Mouse (Mus musculus) cerebellum, postnatal 25 days (tissue): ENCODE results near the gene Abca2.

Source experiments
- DNase-seq, 2 experiments: peaks; one replicate each; pipeline ENCODE4 v3.0.0; 2021; ENCODE audit warnings: mixed read lengths in 2 of 2

Gene Abca2

DNA sequence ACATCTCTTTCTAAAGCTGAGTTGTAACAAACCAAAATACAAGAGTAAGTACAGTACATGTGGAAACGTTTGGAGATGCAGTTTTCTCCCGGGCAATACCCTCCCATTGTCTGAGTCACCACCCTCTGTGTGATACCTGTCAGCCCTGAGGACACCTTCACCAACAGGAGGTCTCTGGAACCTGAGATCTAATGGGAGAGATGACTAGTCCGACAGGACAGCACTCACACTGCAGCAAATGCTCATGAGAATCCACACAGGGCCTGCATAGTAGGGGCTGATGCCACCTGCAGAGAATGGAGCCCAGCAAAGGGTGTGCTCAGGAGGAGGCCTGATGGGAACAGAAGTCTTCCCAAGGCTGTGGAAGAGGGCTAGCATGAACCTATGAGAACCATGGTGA, 32.9 kb downstream of the Abca2 start:
- no peak for DNase-seq

DNA sequence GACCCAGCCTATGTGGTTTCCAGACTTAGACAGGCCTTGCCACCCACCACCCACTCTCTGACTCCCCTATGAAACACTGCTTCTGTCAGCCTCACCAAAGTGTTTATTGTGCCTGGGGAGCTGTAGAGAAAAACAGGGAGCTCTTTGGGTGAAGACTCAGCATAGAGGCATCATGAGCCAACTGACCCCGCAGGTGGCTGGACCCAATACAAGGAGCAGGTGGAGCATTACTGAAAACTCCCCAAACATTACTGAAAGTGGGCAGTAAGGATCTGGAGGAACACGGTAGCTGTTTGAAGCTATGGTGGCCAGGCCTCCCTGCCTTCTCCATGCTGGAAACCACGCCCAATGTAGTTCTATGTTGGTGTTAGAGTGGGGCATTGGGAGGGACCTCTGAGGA, 35.1 kb downstream of the Abca2 start:
- peak; percentile 74 for DNase-seq

DNA sequence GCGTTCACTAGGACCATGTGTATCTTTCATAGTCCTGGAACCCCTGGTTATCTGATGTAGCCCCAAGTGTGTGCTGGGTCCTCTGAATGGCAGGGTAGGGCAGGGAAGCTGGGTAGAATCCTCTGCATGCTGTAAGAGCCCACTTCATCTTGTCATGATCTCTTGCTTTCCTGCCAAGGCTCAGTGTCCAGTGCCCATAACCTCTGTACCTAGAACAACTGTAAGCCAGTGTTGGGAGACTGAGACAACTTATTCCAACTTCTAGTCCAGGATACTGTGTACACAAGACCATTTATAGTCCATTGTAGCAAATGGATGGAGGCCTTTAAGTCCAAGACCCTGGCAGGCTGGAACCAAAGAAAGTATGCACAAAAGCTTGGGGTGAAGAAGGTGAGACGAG, 36.8 kb downstream of the Abca2 start:
- DNase-seq, result no peak

DNA sequence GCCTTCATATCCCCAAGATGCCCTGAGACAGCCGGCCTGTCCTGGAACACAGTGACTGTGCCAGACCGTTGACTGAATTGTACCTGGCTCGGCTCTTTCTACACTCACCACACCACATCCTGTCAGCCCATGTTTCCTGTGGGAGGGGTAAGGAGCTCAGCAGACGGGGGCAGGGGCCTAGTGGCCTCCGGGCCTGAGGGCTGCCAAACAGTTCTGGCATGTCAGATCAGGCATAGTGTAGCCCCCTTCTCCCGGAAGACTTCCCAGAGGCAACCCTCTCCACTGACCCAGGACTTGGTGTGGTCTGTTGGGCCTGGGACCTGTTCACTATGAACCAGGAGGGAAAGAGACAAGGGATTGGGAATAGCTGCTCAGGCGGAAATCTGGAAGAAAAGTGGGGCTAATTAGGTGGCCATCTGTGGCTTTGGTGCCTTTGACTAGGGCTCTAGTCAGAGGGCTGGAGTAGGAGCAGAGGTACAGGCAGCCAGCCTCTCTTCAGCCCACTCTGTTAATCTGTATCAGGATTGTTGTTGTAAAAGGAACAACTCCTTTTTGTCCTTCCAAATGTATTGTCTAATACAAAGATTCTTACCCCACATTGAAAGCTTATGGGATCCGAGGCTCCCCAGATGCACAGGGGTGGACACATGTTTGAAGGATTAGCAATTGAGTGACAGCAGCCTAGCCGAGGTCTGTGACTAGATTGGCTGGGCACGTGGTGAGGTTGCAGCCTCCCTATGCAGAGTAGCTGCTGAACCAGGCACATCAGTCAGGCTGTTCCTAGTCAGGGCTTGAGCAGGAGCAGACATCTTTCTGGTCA, 37.5 kb downstream of the Abca2 start:
- peak; percentile 47 to 53 for DNase-seq

DNA sequence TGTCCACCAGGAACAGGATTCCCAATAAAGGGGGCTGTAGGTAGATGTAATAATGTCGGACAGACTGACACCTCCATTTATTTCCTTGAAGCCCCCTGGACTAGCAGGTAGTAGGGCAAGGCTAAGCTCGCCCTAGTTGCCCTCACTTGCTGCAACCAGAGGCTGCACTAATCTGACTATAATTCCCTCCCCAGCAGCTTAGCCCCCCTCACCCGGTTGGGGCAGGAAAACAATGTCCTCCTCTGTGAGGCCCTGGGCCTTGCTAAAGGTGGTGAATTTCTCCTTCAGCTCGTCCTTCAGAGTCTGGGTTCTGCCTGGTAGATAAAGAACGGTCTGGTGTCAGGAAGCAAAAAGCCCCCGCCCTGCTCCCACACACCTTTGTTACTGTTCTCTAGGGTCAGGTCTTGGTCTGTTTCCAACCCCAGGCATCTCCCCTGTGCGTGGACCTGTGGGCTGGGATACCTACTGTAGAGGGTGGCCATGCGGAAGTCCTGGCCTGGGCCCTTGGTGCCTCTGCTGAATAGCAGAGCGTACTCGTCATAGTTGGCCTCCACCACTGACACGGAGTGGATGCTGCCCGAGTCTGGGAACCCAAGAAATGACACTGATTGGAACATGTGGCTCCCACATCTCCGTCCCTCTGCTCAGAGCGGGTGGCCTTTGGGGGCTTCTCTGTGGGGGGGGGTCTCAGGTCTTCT, 39.3 kb downstream of the Abca2 start:
- peak in 1 of 2 experiments; percentile 27 for DNase-seq

DNA sequence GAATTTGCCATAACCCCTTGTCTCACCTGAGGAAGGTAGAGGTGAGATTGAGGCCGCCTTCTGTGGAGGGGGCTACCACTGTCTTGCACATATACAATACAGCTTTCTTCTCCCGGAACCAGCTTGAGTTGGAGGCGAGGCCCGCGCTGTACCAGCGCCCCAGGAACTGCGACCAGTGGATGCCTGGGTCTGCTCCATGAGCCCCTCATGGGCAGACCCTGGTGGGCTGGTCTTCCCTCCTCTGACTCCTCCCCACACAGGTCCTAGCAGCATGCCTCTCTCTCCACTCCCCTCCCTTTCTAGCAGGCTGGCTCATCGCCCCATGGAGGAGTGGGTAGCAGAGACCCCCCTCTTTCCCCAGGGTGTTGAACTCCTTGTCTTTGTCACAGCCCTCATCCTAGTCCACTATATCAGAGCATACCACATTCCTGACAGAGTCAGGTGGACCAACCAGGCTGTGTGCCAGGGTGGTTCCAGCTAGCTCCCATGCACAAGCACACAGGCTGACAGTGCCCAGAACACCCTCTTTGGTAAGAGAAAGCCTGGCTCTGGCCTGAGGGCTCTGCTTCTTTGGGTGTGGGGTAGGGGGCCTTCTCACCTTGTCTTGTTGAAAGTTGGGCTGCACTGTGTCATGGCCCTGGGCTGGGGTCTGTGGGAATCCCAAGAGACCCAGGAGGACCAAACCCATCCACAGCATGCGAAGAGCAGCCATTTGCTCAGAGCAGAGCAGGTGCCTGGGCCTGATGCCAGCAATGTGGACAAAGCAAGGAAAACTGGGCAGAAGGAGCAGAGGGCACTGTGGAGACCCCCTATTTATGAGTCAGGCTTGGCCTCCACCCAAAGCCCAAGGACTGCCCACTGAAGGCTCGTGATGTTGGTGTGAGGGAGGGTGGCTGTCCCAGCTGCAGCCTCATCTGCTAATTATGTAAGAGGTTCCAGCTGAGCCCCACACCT, 40.7 kb downstream of the Abca2 start:
- DNase-seq, result peak; percentile 76 to 83

DNA sequence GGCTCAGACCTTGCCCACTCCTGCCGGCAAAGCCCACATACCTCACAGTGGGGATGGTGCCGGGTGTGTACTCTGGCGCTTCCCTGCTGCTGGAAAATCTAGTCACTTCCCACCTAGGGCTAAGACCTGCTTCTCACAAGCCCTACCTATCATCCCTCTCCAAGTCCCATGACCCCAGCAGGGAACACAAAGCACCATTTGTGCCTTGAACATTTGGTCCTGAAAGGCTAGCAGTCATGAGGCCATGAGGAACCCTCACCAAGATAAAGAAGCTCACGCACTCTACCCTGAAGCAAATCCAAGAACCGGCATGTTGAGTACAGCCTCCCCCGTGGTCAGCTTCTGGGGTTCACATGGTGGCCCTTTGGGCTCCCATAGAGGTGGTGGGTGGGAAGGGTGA, 41.5 kb downstream of the Abca2 start, which contains the start of gene Ptgds:
TSS of gene Ptgds (minus strand) at position 78 of the 400 bp plus-strand sequence.
- peak in 1 of 2 experiments; percentile 33 for DNase-seq

DNA sequence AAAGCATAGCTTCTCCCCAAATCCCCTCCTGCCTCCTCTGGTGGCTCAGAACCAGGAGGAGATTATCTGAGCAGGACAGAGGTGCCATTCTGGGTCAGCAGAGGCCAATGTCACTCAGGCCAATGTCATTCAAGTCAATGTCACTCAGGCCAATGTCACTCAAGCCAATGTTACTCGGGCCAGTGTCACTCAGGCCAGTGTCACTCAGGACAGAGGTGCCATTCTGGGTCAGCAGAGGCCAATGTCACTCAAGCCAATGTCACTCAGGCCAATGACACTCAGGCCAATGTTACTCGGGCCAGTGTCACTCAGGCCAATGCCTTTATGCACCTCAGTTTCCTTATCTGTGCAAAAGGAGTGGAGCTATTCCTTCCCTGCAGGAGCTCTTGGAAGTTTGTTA, 44.0 kb downstream of the Abca2 start:
- DNase-seq, result no peak

DNA sequence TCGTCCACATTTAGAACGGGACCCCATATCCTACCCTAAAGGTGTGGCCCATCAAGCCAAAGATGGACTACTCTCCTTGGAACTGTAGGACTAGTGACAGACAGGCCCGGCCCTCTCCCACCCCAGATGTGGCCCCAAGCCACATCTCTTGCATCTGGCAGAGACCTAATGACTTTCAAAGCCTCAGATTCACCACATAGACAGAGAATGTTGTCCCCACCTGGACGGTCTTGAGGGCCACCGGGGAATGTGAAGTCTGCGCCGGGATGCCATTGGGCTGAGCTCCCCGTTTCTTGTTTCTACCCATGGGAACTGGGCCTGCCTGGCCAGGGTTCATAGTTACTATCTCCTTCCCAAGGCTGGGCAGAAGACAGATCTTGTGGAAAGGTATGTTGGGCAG, 49.0 kb downstream of the Abca2 start:
- DNase-seq, result peak in 1 of 2 experiments; percentile 27

DNA sequence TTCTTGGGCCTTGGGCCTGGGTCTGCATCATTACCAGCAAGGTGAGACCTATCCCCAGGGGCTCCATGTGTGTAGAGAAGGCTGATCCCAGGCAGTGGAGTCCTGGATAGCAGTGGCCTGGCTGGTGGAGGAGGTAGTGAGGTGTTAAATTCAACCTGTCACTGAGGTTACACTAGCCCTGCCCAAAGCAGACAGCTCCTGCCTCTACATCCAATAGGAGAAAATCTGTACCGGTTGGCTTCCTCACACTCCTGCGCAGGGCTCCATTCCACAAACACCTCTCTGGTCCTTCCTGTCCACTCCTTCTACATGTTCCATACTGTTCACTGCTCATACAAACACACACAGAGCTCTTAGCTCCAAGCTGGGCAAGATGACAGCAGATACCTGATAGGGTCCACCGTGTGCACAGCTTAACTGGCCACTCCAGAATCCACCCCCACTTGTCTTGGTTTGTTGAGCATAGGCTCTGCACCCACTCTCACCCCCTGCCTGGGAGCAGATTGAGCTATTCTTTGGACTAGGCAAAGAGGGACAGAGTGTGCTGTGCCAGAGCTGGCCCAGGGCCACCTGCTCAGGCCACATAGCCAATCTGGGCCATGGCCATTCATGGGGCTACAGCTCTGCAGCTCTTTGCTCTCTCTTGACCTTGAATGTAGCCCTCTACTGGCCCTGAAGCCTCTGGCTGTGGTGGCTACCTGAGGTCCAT, 49.6 kb downstream of the Abca2 start:
- DNase-seq, result peak; percentile 97 to 98

DNA sequence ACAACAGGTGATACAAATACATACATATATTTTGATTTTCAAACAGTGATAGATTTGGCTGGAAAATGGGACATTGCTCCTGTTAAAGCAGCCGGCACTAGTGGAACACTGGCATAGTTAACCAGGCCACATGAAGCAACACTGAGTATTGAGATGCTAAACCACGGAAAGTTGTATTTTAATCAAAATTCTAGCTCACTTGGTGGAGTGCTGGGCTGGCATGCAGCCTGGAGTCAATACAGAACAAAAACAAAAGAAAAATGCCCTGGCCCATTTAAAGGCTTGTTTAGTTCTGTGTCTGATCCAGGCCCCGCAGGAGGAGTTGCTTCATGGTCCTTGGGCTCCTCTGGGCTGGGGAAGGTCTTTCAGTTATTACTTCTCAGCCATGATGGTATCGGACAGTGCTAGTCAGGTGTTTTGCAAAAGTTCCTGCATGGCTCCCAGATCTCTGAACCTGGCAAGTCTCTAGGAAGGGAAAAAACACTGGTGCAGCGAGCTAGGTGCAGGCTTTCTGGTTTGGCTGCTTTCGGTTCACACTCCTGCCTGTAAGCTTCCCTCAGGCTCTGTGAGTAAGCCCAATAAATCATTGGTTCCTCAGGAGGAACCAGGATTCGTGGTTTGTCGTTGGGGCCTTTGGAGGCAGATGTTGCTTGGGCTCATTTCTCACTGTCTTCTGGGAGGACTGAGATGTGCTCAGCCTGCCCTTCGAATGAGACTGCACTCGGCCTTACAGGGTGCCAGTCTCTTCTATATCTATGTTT, 51.2 kb downstream of the Abca2 start:
- DNase-seq, result peak in 1 of 2 experiments; percentile 28

DNA sequence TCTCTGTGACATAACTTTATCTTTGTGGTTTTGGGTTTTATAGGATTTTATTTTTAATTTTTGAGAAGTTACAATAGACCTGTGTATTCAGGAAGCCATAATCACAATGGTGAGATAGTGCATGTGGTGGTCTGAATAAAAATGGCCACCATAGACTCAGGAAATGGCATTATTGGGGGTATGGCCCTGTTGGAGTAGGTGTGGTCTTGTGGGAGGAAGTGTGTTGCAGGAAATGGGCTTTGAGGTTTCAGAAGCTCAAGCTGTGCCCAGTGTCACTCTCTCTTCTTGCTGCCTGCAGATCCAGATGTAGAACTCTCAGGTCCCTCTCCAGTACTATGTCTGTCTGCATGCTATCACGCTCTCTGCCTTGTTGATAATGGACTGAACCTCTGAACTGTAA, 52.0 kb downstream of the Abca2 start:
- DNase-seq, result no peak

DNA sequence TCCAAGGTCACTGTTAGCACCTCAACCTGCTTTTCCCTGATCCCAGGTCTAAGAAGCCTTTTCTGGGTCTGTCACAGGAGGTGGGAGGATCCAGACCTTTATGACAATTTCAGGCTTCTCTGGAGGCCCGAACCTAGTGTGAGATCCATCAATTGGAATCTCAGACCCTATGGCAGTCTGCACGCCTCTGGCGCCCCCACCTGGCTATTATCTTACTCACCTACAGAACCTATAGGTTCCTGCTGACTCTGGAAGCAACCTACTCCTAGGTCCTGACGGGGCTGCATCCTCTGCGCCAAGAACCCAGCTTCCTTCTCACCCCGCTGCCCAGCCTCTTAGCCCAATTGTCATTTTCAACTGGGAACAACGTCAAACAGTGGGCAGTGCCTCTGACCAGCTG, 54.5 kb downstream of the Abca2 start:
- DNase-seq, result peak; percentile 69 to 82

DNA sequence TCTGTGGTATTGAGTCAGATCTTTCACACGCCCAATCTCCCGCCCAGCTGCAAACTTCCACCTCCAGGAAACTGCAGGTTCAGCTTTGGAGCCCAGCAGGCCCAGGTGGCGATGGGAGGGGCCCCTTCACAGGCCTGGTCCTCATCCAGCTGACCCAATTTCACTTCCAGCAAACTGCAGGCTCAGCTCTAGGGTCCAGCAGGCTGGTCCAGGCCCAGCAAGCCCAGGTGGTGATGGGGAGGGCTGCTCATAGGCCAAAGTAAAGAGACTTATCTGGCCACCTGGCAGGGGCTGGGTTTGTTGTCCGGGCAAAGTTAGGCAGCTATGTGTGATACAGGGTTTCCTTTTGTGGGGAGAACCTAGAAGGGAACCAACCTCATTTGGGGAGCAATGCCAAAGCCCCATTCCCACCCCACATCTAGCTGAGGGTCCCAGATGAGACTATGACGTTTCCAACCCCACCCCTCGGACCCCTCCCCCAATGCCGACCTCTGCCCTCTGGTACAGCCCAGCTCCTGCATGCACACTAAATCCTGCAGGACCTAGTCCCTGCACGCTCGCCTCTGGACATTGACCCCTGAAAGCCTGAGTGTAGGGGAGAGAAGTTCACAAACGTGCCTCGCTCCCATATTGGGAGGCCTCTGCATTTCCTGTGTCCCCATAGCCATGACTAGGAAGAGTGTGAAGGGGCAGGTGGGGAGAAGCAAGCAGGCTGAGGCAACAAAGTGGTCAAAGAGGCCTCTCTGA, 56.6 kb downstream of the Abca2 start:
- DNase-seq, result peak; percentile 96 to 97

DNA sequence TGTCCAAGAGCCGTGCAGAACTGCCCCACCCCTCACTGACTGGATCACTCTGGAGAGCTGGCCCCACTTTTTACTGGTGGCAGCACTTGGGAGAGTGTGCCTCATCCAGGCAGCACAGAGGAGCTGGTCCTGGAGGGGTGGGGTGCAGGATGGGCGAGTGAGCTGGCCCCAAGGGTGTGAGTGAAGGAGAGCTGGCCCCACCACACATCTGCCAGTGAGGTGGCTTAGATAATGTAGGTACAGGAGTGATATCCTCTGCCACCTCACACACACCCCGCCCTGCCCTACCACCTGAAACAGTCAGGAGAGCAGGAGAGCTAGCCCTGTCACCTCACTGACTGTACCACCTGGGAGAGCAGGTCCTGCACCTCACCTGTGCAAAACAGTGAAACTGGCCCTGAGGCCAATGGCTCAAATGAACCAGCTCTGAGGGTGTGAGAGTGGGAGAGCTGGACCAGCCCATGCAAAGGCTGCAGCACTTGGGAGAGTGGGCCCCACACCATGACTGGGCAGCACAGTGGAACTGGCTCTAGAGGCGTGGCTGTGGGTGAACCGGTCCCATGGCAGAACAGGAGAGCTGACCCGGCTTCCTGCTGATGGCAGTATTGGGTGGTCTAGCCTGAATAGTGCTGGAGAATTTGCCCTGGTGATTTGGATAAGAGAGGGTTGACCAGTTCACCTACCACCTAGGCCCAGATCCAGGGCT, 59.6 kb downstream of the Abca2 start:
- DNase-seq, result no peak

DNA sequence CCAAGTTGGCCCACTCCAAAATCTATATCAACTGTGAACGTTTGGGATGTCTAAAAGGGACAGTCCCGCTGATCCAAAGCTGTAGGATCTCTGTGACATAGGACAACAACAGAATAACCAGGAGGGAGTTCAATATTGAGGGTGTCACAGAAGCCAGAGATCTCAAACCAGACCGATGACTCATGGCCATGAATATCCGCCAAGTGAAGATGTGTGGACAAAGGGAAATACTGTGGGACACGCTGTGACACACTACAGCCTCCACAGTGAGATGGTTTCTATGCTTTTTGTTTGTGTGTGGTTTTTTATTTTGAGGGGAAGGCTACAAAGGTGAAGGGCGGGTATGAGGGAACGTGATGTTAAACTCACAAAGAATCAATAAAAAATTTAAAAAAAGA, 60.2 kb downstream of the Abca2 start:
- peak; percentile 64 to 75 for DNase-seq

DNA sequence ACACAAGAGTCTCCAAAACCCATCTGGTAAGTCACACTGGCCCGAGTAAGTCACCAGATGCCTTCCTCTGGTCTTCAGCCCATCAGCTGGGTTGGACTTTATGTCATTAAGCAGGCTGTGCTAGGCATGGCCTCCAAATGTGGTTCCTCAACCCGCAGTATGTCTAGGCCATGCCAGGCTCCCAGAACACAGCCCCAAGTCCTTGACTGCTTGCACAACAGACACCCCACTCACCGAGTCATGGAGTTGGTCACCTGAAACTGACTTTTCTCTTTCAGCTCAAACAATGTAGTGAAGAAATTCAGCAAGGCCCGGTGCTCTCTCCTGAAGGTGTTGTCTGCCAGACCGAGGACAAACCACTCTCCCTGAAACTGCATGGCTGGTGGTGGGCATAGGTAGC, 64.5 kb downstream of the Abca2 start:
- DNase-seq, result peak in 1 of 2 experiments; percentile 24

DNA sequence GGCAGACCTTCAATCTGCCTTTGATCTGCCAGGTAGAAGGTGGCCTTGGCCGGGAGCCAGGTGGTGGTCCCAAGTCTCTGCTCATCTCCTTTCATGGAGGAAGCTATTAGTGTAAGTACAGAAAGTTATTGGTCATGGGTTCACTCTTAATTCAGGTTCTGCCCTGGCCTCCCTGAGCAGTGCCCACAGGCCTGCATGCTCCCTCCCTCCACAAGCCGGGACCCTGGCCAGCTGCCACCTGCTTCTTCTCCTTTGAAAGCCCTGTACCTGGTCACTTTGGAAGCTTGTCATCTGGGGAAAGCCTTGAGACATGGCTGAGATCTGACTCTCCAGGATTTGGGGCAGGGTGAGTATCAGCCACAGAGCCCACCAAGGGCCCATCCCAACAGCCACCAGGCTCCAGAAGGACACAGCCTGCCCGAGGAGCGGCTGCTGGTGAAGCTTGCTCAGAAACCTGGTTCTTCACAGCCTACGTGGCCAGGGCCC, 65.0 kb downstream of the Abca2 start, which contains the start of gene Lcn12:
TSS of gene Lcn12 (minus strand) at position 436 of the 486 bp plus-strand sequence.
- peak; percentile 85 to 92 for DNase-seq

DNA sequence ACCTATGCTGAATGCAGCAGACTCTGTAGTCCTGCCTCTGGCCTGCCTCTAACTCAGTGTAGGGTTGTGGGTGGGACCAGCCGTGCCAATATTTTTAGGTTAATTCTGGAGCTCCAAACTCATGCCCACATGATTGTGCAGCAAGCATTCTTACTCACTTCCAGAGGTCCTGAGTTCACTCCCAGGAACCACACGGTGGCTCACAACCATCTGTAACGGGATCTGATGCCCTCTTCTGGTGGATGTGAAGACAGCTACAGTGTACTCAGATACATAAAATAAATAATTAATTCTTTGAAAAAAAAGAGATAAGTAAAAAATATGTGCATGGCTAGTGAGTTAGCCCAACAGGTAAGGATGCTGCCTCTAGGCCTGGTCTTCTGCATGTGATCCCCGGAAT, 68.0 kb downstream of the Abca2 start:
- DNase-seq, result peak; percentile 48 to 67
